Mouse (Mus musculus): ENCODE measurements around the gene Arhgap21.

The Arhgap21 gene

GRCm38 (mm10) chr2:20894100-20894690 is 74.5 kb downstream of the Arhgap21 start:
- DNase-seq (ENCODE audit: low read depth), result peak; percentile 22

- no peak for DNase-seq (ENCODE audit: low read depth)
Measured at GRCm38 (mm10) chr2:20888751-20889150, 79.9 kb downstream of the Arhgap21 start.

GRCm38 (mm10) chr2:20883288-20883687 is 85.4 kb downstream of the Arhgap21 start:
- no peak for DNase-seq (ENCODE audit: low read depth)

GRCm38 (mm10) chr2:20879877-20880605 is 88.6 kb downstream of the Arhgap21 start:
- DNase-seq (ENCODE audit: low read depth), result no peak

- no peak for DNase-seq (ENCODE audit: low read depth)
Measured at GRCm38 (mm10) chr2:20874621-20875020, 94.1 kb downstream of the Arhgap21 start.

DNA sequence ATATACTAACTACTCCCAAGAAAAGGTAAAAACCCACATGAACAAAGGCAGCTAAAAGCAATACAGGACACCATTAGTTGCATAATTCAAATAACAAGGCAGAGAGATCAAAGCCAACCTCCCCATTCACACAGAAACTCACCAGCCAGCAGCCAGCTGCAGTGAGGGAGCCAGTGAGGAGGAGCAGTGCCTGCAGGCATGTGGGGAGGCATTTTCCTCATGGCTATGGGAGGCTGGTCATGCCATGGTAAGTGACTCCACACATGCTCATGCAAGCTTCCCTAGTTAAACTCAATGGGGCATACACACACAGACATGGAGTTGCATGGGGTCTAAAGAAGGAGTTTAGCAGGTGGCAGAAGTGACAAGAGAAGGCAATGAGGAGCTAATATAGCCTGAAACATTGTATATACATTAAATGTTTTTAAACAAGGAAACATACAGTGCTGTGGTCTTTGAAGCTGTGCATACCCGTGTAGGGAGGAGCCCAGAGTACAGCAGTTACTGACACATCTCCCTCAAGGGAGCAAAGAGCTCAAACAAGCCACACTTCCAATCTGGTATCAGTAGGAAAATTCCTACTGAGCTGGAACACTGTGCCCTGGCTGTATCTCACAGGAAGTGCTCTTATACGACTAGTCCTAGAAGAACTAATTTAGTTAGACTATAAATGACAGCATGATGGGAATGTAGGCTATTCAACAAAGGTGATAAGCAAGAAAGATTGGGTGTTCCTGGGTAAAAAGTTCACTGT is 99.3 kb downstream of the Arhgap21 start:
- no peak for DNase-seq (ENCODE audit: low read depth)

- DNase-seq (ENCODE audit: low read depth), result no peak
Measured at GRCm38 (mm10) chr2:20868052-20868451, 100.6 kb downstream of the Arhgap21 start.

- no peak for DNase-seq (ENCODE audit: low read depth)
Measured at GRCm38 (mm10) chr2:20865795-20866194, 102.9 kb downstream of the Arhgap21 start.

GRCm38 (mm10) chr2:20864569-20864968 is 104.1 kb downstream of the Arhgap21 start:
- no peak for DNase-seq (ENCODE audit: low read depth)

DNA sequence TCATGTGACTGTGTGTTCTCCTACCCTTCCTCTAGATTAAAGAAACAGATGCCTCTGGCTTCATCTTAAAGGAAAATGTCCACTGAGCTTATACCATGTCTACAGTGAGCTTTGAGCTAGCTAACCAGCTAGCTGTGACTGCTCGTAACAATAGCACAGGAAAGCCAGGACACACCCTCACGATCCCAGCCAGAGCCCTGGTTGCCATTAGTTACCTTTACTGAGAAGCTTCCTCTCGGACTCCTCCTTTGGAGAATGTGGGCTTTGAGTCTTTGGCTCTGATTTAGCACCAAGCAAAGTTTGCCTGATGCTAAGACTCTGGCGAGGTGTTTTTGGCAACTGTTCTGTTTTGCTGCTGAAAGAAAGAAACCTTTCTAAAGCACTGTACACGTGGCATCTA is 107.9 kb downstream of the Arhgap21 start:
- no peak for DNase-seq (ENCODE audit: low read depth)

- no peak for DNase-seq (ENCODE audit: low read depth)
Measured at GRCm38 (mm10) chr2:20849346-20849745, 119.3 kb downstream of the Arhgap21 start.

DNA sequence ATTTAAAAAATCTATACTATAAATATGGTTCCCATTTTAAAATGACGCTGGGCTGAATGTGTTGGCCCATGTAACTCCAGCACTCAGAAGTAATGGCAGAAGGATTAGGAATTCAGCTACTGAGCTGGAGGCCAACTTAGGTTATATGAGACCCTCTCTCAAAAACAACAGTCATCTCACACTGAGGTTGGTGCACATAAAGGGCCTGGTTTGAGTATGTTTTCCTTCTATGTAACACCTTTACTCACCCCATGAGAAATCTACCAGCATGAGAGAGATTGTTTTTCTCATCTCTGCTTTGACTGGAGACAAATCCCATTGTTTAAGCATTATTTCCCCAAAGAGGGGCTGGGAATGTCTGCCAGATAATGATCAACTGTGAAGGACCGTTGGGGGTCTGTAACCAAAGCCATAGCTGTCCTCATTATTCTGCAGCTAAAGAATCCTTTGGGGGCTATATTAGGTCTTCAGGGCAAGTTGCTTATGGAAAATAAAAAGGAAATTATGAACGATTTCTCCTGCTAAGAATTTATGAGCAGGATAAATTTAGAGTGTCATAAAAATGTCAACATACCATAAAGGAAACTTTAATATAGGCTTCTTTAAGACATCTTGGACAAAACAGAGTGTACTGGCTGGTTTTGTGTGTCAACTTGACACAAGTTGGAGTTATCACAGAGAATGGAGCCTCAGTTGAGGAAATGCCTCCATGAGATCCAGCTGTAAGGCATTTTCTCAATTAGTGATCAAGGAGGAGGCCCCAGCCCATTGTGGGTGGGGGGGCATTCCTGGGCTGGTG is 136.9 kb downstream of the Arhgap21 start:
- DNase-seq (ENCODE audit: low read depth), result no peak

DNA sequence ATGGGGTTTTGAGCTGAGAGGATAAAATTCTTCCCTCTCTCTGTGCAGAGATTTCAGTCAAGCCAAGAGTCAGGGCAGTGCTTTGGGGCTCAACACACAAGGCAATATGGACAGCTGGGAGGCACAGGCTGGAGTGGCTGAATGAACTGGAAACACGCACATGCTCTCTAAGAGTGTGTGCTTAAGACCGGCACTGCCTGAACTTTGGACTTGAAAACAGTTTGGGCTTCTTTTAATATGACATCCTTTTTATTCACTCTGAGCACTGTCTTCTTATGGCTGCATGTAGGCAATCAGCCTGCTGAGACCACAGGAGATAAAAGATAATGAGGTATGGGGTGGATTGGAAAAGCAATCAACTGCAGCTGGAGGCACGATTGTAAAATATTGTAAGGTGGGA is 137.8 kb downstream of the Arhgap21 start:
- DNase-seq (ENCODE audit: low read depth), result no peak

- DNase-seq (ENCODE audit: low read depth), result no peak
Measured at GRCm38 (mm10) chr2:20826258-20826657, 142.4 kb downstream of the Arhgap21 start.

GRCm38 (mm10) chr2:20818226-20818625 is 150.5 kb downstream of the Arhgap21 start:
- no peak for DNase-seq (ENCODE audit: low read depth)

DNA sequence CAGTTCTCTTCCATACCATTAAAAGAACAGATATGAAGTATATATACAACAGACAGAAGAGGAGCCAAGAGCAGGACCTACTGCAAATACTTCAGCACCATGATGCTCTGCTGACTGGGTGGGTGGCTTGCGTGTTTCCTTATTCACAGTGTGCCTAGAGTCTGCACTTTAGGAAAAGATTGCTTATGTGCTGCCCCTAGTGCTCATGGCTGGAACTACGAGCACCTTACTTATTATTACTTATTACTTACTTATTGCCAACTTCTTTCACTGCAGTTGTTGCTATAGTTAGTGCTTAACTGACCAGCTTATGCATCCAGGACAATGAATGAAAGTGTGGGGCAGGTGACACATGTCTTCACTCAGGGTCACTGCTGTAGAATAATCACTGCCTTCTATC is 154.7 kb downstream of the Arhgap21 start:
- peak; percentile 9 for DNase-seq (ENCODE audit: low read depth)

DNA sequence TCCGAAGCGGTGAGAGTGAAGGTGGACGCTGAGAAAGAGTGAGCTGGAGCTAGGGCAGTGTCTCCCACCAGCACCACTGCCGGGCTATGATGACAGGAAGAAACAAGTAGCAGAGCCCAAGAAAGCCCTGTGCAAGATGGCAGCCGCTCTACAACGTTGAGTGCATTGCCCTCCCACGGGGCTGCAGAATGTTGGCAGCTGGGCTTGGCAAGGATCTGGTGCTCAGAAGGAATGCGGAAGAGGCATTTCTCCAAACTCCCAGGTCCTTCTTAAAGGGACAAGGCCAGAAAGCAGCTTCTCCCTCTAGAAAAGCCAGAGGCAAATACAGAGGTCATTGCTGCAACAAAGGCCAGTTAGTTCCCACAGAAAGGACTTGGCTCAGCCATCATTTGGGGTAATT is 157.2 kb downstream of the Arhgap21 start:
- no peak for DNase-seq (ENCODE audit: low read depth)

GRCm38 (mm10) chr2:20801236-20801890 is 167.3 kb downstream of the Arhgap21 start:
- DNase-seq (ENCODE audit: low read depth), result no peak
